Mouse (Mus musculus) intestine, embryonic 16.5 days (tissue): Measurements from ENCODE around the gene Ube2f. TPM values are rescaled to one million over a fixed set of nuclear protein-coding genes. Genes with fewer than 3 reads are reported as not detected.

ENCODE experiments used
- ATAC-seq: fragments of 200-750 bp; cut with Nextera tagmentation; 2 replicates; pipeline ENCODE4 v1.8.0; 2017; ENCODE audit warnings: moderate TSS enrichment, moderate library complexity
- H3K27ac ChIP-seq: fragments of 300-500 bp; sonication (generic); 2 replicates; pipeline ENCODE4 v1.5.1; 2014; ENCODE audit warnings: mild to moderate bottlenecking, low read length
- H3K27me3 ChIP-seq: fragments of 300-500 bp; sonication (generic); replicated peaks from 2 replicates; pipeline ENCODE4 v1.6.1; 2014; ENCODE audit warnings: low read length, control low read depth, mixed read lengths; ENCODE audit not compliant: control insufficient read depth, insufficient read depth
- H3K36me3 ChIP-seq: fragments of 300-500 bp; sonication (generic); 2 replicates; pipeline ENCODE4 v1.6.1; 2014; ENCODE audit warnings: low read length, control low read depth; ENCODE audit not compliant: control insufficient read depth, insufficient read depth
- H3K4me1 ChIP-seq: fragments of 300-500 bp; sonication (generic); 2 replicates; pipeline ENCODE4 v1.6.1; 2014; ENCODE audit warnings: low read length, control low read depth, mixed read lengths; ENCODE audit not compliant: control insufficient read depth, insufficient read depth
- H3K4me2 ChIP-seq: fragments of 300-500 bp; sonication (generic); 2 replicates; pipeline ENCODE4 v1.6.1; 2014; ENCODE audit warnings: low read depth, low read length, control low read depth
- H3K4me3 ChIP-seq: fragments of 300-500 bp; sonication (generic); 2 replicates; pipeline ENCODE4 v1.5.1; 2014; ENCODE audit warnings: mild to moderate bottlenecking, low read length
- H3K9ac ChIP-seq: fragments of 300-500 bp; sonication (generic); 2 replicates; pipeline ENCODE4 v1.6.1; 2014; ENCODE audit warnings: low read depth, low read length
- H3K9me3 ChIP-seq: fragments of 300-500 bp; sonication (generic); 2 replicates; pipeline ENCODE4 v1.6.1; 2016; ENCODE audit warnings: low read length, control low read depth; ENCODE audit not compliant: control insufficient read depth
- WGBS: fragments of 180-500 bp; shearing (Covaris S2); extraction: QIAGEN DNeasy Blood & Tissue Kit; methylation state at CpG from one replicate; pipeline ENCODE4 v1.1.7; 2014; 5-methylcytosine and 5-hydroxymethylcytosine counted together
- polyA plus RNA-seq: library from polyadenylated mRNA; unstranded; fragments of >200 nt; fragmentation: Nextera tagmentation; extraction: Ambion mirVana; gene quantifications from 2 replicates; pipeline ENCODE4 v1.2.1, GENCODE M21; 2015

Ube2f gene
- polyA plus RNA-seq, 1 experiment from 2014 or later = 68.8 TPM

- H3K4me2 ChIP-seq = peak overlapping the region; percentile 79; the same call in 1 of the 2 replicates
- ATAC-seq = no peak
- H3K9me3 ChIP-seq = no peaks in the 10 kb centered on the region
- H3K4me3 ChIP-seq = no peak overlapping the region
- H3K9ac ChIP-seq = no peak overlapping the region
- H3K4me1 ChIP-seq = peaks cover 19% of the 10 kb centered on the region
- WGBS = 74% methylated on average over 5 of the region's 5 CpGs
- H3K27ac ChIP-seq = no peak overlapping the region
- no peaks in the 10 kb centered on the region for H3K36me3 ChIP-seq
- H3K27me3 ChIP-seq = no peaks in the 10 kb centered on the region
Observed at GRCm38 (mm10) chr1:91299707-91300426, 49.8 kb downstream of the Ube2f start.

- Histone ChIP-seq H3K27ac (peak overlapping the region; percentile 37; the same call in 1 of the 2 replicates), H3K9ac (peak overlapping the region; percentile 26; the same call in 1 of the 2 replicates), H3K4me1 (peaks cover 19% of the 10 kb centered on the region), H3K4me3 (no peak overlapping the region), H3K4me2 (0 out of 2 replicates have a peak overlapping the region, but pooled peaks have one; percentile 21), H3K36me3 (no peaks in the 10 kb centered on the region; the same call in 1 of the 2 replicates), H3K27me3 (no peaks in the 10 kb centered on the region), H3K9me3 (no peaks in the 10 kb centered on the region)
- peak; percentile 21 for ATAC-seq
- 48% methylated on average over 3 of the region's 3 CpGs for WGBS
Observed at GRCm38 (mm10) chr1:91301206-91301920, 51.3 kb downstream of the Ube2f start.

GRCm38 (mm10) chr1:91302021-91302420, 51.9 kb downstream of the Ube2f start:
- WGBS = 84% methylated on average over 3 of the region's 3 CpGs
- H3K36me3 ChIP-seq = no peaks in the 10 kb centered on the region; the same call in 1 of the 2 replicates

GRCm38 (mm10) chr1:91304621-91305020, 54.5 kb downstream of the Ube2f start:
- no peak for ATAC-seq
- H3K4me1 ChIP-seq = peaks cover 10% of the 10 kb centered on the region
- peaks cover 2% of the 10 kb centered on the region for H3K36me3 ChIP-seq
- no peaks in the 10 kb centered on the region for H3K9me3 ChIP-seq
- no peak overlapping the region for H3K4me2 ChIP-seq
- H3K27me3 ChIP-seq = no peaks in the 10 kb centered on the region
- H3K9ac ChIP-seq = no peak overlapping the region
- no peak overlapping the region for H3K27ac ChIP-seq
- 90% methylated on average over 4 of the region's 4 CpGs for WGBS
- no peak overlapping the region for H3K4me3 ChIP-seq

More at GRCm38 (mm10) chr1:91302021-91302420, 51.9 kb downstream of the Ube2f start:
- H3K4me3 ChIP-seq = no peak overlapping the region
- peak overlapping the region; percentile 37; the same call in 1 of the 2 replicates for H3K27ac ChIP-seq
- no peaks in the 10 kb centered on the region for H3K9me3 ChIP-seq
- H3K27me3 ChIP-seq = no peaks in the 10 kb centered on the region
- ATAC-seq = no peak
- H3K4me1 ChIP-seq = peaks cover 19% of the 10 kb centered on the region
- peak overlapping the region; percentile 26; the same call in 1 of the 2 replicates for H3K9ac ChIP-seq
- no peak overlapping the region for H3K4me2 ChIP-seq

GRCm38 (mm10) chr1:91309366-91310085, 59.4 kb downstream of the Ube2f start:
- H3K27me3 ChIP-seq = no peaks in the 10 kb centered on the region
- ATAC-seq = no peak
- no peak overlapping the region for H3K4me3 ChIP-seq
- H3K36me3 ChIP-seq = peaks cover 2% of the 10 kb centered on the region
- no peak overlapping the region for H3K9ac ChIP-seq
- H3K9me3 ChIP-seq = no peaks in the 10 kb centered on the region
- no peaks in the 10 kb centered on the region for H3K4me1 ChIP-seq
- no peak overlapping the region for H3K4me2 ChIP-seq
- H3K27ac ChIP-seq = no peak overlapping the region
- WGBS = 91% methylated on average over 13 of the region's 13 CpGs

- H3K9me3 ChIP-seq = no peaks in the 10 kb centered on the region
- no peak overlapping the region for H3K4me2 ChIP-seq
- H3K36me3 ChIP-seq = peaks cover 2% of the 10 kb centered on the region
- H3K27me3 ChIP-seq = no peaks in the 10 kb centered on the region
- no peak overlapping the region for H3K9ac ChIP-seq
- H3K27ac ChIP-seq = no peak overlapping the region
- H3K4me1 ChIP-seq = no peaks in the 10 kb centered on the region
- no peak overlapping the region for H3K4me3 ChIP-seq
- no peak for ATAC-seq
- WGBS = 86% methylated on average over 4 of the region's 4 CpGs
Observed at GRCm38 (mm10) chr1:91312273-91312672, 62.2 kb downstream of the Ube2f start.

- Histone ChIP-seq H3K9me3 (no peaks in the 10 kb centered on the region), H3K9ac (no peak overlapping the region), H3K4me1 (no peaks in the 10 kb centered on the region), H3K4me3 (no peak overlapping the region), H3K27ac (peak overlapping the region; percentile 30; the same call in 1 of the 2 replicates), H3K4me2 (no peak overlapping the region), H3K36me3 (peaks cover 2% of the 10 kb centered on the region; the same call in 1 of the 2 replicates), H3K27me3 (no peaks in the 10 kb centered on the region)
- 30% methylated on average over 5 of the region's 5 CpGs for WGBS
- no peak for ATAC-seq
Observed at GRCm38 (mm10) chr1:91313251-91313650, 63.1 kb downstream of the Ube2f start.

GRCm38 (mm10) chr1:91317656-91318055, 67.6 kb downstream of the Ube2f start:
- H3K4me1 ChIP-seq = no peaks in the 10 kb centered on the region
- no peak for ATAC-seq
- no peak overlapping the region for H3K9ac ChIP-seq
- H3K4me3 ChIP-seq = no peak overlapping the region
- no peak overlapping the region for H3K4me2 ChIP-seq
- no peaks in the 10 kb centered on the region for H3K36me3 ChIP-seq
- no peaks in the 10 kb centered on the region for H3K9me3 ChIP-seq
- no peak overlapping the region for H3K27ac ChIP-seq
- H3K27me3 ChIP-seq = no peaks in the 10 kb centered on the region
- WGBS = 83% methylated on average over 6 of the region's 6 CpGs
